Mouse (Mus musculus): Measurements from ENCODE around the gene Tcf7l2.

GRCm38 (mm10) chr19:55714015-55714414 lies 27.6 kb upstream of the Tcf7l2 start:
- TF ChIP-seq GATA1 (IDR thresholded peaks at IDR 0.05; ENCODE audit: low read length) (no peak), TAL1 (IDR thresholded peaks at IDR 0.05; ENCODE audit: low read length) (no peak)
